Mouse (Mus musculus) cerebellum, postnatal 14 days (tissue): ENCODE measurements around the gene Vps13d.

Experiments
- DNase-seq, 2 experiments: peaks; one replicate each; pipeline ENCODE4 v3.0.0; 2021; ENCODE audit warnings: mixed read lengths in 2 of 2

Vps13d gene

DNA sequence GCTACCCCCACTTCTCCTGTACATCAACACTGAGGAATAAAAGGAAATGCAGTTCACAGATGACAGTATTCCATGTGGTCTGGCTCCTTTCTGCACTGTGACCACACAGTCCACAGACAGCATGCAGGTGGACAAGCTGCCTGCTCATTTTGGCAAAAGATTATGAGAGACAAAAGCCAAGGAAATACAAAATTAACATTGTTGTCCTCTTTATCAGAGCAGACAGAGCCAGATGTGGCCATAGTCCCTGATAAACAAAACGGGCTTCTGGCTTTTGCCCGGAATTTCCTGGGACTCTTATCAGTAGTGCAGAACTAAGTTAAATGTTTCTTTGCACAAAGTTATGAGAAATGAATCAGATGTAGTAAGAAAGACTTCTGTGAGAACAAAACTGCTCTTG lies 161.4 kb downstream of the Vps13d start:
- DNase-seq: no peak

DNA sequence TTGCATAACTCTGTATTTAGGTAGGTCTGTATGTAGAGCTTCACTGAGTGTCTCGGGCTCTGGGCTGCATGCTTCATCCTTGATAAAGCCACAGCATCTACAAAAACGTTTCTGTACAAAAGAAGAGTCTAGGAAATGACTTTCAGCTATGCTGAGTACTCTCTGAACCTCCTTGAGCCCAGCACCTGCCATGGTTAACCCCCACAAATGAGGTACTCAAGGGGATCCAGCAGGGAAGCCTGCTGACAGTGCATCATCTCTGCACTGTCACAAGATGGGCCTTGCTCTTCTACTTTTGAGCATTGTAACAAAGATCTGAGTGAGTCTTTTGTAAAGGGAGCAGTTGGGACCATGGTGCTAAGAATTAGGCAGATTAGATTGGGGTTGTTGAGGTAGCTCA lies 162.2 kb downstream of the Vps13d start:
- no peak for DNase-seq

DNA sequence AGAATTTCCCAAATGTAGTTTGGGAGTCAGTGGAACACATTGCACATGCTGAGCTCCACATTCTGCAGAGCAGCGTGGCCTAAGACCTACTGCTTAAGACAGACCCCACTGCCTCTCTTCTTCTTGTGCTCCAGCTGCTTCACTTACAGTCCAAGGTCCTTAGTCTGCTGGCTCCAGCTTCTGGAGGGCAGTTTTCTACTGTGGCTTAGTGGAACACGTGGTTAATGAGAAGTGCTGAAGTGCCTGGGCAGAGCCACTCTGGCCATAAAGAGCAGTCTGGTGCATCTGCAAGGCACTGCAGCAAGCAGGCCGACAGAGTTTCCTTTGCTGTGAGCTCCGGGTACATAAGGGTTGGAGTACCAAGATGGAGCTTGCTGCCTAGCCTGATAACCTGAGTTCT lies 163.3 kb downstream of the Vps13d start:
- DNase-seq: no peak

GRCm38 (mm10) chr4:145026449-145026851 lies 168.4 kb downstream of the Vps13d start:
- no peak for DNase-seq

- peak; percentile 77 to 85 for DNase-seq
These were observed 169.4 kb downstream of the Vps13d start for GRCm38 (mm10) chr4:145025409-145025762.

DNA sequence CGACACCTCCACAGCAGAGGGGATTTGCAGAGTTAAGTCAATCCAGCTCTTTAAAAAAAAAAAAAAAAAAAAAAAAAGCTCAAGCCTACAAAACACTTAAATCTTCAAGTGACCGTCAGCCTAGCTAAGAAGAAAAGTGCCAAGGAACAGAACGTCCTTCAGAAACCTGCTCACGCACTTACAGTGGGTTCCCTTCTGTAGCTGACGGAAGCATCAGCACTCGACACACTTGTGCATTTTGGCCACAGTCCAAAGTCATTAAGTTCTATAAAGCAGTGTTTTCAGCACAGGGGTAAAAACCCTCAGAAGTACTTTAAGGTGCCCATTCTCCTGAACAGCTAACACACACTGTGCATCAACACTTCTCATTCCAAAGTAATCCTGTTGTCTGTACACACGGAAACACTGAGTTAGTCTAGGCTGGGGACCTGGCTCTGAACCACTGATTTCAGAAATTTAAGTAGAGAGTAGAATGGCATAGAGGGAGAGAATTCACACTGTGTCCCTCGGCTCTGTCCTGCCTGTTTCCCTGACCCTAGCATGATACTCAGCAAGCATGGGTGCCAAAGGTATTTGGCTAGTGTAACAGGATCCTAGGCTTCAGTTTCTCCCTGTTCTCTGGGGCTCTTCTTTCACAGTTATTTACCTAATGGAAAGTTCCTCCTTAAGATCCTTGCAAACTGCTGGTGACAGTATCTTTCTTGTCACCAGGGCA lies 170.0 kb downstream of the Vps13d start:
- DNase-seq: no peak

GRCm38 (mm10) chr4:145023911-145024310 lies 170.9 kb downstream of the Vps13d start:
- DNase-seq: peak; percentile 24 to 42

DNA sequence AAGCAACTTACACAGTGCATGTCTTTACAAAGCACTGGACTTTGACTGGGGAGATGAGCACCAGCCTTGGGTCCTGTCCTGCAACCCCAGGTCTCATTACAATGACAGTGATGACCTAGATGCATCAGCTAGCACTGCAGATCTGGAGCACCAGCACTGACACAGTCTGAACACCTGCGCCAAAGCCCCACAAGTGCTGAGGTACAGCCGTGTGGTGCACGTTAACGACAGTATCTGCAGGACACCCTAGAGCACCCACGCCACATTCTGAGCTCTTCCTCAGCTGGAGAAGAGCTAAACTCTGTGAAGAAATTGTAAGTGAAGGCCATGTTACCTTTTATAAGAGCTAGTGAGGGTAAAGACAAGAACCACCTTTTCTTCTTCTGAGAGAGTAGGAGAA lies 172.0 kb downstream of the Vps13d start:
- DNase-seq: no peak

GRCm38 (mm10) chr4:145022211-145022610 lies 172.6 kb downstream of the Vps13d start:
- no peak for DNase-seq

DNA sequence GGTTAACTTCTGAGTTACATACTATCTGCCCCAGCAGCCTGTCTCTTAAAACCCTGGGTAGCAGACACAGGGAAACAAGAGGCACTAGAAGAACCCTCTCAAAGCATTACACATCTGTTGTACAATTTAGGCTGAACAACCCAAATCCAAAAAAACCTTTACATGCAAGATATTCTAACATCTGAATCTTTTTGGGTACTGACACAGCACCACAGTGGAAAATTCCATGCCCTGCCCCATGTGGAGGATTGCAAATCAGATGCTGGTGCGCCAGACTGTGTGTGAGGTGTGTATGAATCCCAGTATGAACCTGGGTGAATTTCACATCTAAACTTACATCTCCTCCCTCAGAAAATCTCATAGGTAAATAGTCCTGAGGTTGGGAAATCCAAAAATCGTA lies 174.4 kb downstream of the Vps13d start:
- no peak for DNase-seq

- no peak for DNase-seq
These were observed 175.6 kb downstream of the Vps13d start for GRCm38 (mm10) chr4:145019121-145019714.

DNA sequence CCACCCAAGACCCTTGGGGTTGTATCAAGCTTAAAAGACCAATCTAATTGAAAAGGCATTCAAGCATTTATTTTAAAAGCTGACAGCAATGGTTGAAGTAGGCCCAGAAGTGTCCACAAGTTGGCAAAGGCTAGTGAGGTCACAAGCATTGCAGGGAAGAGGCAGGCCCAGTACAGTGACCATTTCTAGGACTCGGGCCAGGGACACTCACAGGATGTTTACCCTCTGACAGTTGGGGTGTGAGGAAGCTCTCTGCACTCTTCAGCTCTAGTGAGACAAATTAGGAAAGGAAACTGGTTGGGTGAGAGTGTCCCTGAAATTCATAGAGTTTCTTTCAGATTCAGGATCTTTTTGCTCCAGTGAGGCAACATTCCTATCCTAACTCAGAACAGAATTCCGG lies 177.1 kb downstream of the Vps13d start:
- peak in 1 of 2 experiments; percentile 36 for DNase-seq

DNA sequence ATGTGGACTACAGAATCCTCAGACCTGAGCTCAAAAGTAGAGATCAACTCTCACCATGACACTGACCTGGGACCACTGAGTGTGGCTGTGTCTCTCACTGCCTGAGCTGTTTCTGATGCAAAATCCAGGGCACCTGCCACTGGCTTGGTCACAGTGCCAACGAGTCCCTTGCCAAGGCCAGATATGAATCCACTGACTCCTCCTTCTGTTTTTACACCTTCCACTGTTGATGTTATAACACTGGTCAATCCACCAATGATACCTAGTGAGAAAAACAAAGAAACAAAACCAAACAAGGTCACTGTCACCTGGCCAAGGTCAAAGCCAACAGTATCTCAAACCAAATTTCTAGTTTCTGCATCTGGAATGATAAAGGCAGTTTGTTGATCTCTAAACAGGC lies 178.1 kb downstream of the Vps13d start:
- DNase-seq: no peak

DNA sequence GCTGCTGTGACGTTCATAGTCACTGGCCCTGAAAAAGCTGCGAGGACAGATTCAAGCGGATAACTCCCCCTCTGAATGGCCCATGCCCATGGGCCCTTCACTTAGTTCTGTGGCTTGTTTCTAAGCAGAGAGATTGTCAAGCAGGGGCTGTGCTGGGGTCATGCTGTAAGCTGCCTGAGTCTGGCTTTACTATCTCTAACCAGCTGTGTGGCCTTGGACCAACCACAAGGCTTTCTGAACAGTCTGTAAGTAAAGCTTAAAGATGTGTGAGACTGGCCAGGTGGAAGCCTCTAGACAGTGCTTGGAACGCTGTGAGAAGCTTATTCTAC lies 180.2 kb downstream of the Vps13d start:
- no peak for DNase-seq

DNA sequence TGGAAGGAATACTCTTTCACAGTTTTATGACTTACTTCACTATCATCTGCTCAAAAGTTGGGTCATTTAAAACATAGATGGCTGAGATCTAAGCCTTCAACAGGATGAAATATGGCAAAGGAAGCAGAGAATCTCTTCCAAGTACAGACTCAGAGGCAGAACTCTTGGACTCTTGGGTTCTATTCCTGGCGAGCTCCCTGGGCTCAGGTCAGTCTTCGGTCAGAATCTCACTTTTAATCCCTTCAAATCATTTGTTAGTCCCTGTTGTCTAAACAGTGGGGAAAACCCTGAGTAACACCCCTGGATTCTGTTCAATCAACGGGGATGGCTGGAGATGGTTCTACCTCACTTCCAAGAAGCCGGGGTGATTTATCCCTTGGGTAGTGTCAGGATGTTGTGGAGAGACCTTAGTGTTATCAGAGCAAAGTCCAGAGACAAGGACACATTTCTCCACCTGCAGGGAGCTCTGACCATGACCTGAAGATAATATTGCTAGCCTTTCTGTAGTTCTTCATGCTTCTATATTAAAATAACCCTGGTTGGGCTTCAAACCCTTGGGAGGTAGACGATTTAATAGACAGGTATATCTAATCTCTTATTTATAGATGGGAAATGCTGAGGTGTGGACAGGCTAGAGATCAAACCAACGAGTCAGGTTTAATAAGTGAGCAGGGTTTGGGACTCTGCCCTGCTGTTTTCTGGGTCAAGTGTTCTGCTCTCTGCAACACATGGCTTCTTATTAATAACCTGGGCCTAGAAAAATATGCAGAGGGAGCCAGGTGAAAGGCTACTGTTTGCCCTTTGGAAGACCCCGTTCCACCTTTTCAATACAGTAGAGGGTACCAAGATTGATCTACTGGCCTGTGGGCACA lies 180.8 kb downstream of the Vps13d start:
- no peak for DNase-seq

DNA sequence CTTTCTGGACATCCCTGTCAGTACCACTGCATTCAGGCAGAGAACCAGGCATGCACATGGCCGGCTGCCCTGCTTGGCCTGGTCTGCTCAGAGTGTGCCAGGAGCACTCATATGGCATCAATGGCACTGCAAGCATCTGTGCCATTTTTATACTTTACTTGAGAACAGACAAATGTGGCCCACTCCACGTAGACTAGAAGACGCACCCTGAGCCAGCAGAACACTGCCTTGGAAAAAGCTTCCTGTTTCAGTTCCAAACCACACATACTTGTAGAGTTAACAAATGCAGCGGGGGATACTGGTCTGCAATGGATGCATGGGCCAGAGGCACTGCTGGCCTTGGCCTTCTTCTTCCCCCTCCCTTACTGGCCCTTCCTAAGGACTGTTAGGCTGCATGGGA lies 181.6 kb downstream of the Vps13d start:
- DNase-seq: peak; percentile 60 to 72

DNA sequence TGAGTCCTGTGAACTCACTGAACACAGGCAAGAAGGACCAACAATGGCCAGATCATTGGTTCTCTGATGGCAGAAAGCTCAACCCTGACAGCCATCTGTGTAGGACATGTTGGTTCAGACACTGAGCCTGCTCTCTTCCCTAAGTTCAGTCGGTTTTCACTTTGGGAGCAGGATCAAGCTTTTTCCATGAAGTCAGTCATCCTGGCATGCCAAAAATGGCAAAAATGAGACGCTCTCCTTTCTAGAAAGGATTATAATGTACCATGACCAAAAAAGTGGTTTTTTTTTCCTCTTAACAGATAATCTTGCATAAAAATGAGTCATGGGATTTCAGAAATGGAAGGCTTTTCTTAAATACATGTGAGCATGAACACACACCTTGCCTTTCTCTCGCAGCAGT lies 183.6 kb downstream of the Vps13d start:
- no peak for DNase-seq

DNA sequence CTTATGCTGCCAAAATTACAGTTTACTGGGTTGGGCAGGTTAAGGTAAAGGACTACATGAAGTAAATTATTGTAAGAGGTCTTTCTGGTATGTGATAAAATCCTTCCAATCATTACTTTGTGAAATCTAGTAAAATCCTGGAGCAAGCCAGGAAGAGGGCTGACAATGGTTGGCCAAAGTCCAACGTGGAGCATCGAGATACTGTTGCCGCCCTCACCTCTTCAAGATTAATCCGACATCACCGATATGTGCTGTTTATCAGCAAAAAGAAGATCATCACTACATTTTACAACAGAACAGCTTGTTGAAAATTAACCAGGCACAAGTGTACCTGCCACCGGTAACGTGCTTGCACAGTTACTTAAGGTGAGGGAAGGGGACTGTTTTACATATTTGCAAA lies 184.9 kb downstream of the Vps13d start:
- no peak for DNase-seq

- peak in 1 of 2 experiments; percentile 10 for DNase-seq
These were observed 185.4 kb downstream of the Vps13d start for GRCm38 (mm10) chr4:145009437-145009836.

- DNase-seq: no peak
These were observed 188.8 kb downstream of the Vps13d start for GRCm38 (mm10) chr4:145005943-145006545.

- DNase-seq: peak; percentile 61 to 73
These were observed 190.6 kb downstream of the Vps13d start for GRCm38 (mm10) chr4:145004176-145004575.

DNA sequence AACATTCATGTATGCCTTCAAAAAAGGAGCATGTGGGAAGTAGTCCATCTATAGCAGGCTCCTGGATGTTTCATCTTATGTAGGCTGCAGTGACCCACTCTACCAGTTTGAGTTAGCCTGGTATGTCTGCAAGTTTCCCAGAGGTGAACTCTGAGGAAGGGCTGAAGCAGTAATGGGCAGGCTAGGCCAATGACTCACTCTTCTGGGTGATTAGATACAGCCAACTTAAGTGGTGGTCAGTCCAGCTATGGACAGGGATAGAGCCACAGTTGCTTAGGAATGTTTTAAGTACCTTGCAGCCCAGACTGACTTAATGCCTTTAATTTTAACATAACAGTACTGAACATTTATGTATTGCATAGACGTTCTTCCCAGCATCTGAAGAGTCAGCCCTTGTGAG lies 192.1 kb downstream of the Vps13d start:
- DNase-seq: no peak

GRCm38 (mm10) chr4:144999903-145000382 lies 194.9 kb downstream of the Vps13d start:
- DNase-seq: peak in 1 of 2 experiments; percentile 36

DNA sequence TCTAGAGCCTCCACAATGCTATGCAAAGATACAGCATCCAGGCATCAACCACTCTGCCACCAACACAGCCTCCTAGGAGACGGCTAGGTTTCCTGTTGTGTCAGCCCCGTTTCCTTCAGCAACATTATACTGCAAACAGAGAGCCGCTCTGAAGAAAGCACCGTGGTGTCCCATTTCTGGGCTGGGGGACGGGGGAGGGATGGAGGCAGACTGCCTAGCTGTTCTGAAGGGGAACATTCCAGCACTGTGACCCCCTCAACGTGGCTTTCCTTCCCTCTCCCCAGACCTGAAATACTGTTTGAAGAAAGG lies 195.3 kb downstream of the Vps13d start:
- DNase-seq: no peak
